Comparison of ENCODE assay signal across 7 mouse cellular contexts in the genomic region with DNA sequence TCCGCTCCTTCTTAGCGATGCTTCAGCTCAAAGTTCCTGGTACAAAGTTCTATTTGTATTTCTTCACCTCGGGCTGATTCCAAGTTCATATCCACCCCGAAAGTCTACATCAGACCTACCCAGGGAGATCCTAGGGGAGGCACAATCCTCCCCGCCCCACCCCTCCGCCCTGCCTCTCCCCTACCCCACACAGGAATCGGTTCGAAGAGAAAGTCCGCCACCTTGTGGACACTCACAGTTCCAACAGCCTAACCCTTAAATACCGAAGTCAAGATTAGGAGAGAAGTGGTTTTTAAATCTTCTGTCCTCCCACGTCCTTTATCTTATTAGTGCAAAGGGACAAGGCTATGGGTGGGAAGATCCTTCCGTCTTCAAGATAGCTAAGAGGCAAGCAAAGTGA. TPM values are rescaled to one million over a fixed set of nuclear protein-coding genes. Genes with fewer than 3 reads are reported as not detected.
A peak's percentile ranks its signal among the peaks of the same experiment; 100 is the strongest.
DNase-seq lines count a peak whose midpoint lies in the region; ATAC-seq and TF ChIP-seq lines count a peak whose summit lies in the region.

No protein-coding gene starts in this region.

- no peaks in the 10 kb centered on the region for H3K9me3 ChIP-seq in intestine, embryonic 15.5 days
- no peaks in the 10 kb centered on the region for H3K9me3 ChIP-seq in limb, embryonic 12.5 days
- H3K9me3 ChIP-seq in midbrain, embryonic 15.5 days: no peaks in the 10 kb centered on the region

- no peaks in the 10 kb centered on the region for H3K36me3 ChIP-seq in intestine, embryonic 15.5 days
- H3K36me3 ChIP-seq in limb, embryonic 12.5 days: no peaks in the 10 kb centered on the region
- no peaks in the 10 kb centered on the region for H3K36me3 ChIP-seq in midbrain, embryonic 15.5 days (replicated peaks)

- H3K4me2 ChIP-seq in intestine, embryonic 15.5 days (replicated peaks): peak overlapping the region; percentile 54
- peak overlapping the region; percentile 50 for H3K4me2 ChIP-seq in limb, embryonic 12.5 days
- peak overlapping the region; percentile 45 for H3K4me2 ChIP-seq in midbrain, embryonic 15.5 days

- TF ChIP-seq POLR2A in cortical plate, adult 2 months (IDR thresholded peaks at IDR 0.05; ENCODE audit: extremely low read depth, insufficient read depth, low read length): no peak

- intact Hi-C loops in gastrocnemius, postnatal 36 days (cut with DNase I): no loop called here

- peak; percentile 69 for TF ChIP-seq CTCF in cortical plate, adult 2 months (IDR thresholded peaks at IDR 0.05; ENCODE audit: extremely low read depth, insufficient read depth, low read length)

- H3K27ac ChIP-seq in cortical plate, adult 2 months (ENCODE audit: insufficient read depth, low read length): no peak overlapping the region
- H3K27ac ChIP-seq in intestine, embryonic 15.5 days: no peak overlapping the region
- H3K27ac ChIP-seq in limb, embryonic 12.5 days: no peak overlapping the region
- H3K27ac ChIP-seq in midbrain, embryonic 15.5 days: no peak overlapping the region

- H3K4me3 ChIP-seq in cortical plate, adult 2 months (ENCODE audit: insufficient read depth, low read length): no peak overlapping the region
- 0 out of 2 replicates have a peak overlapping the region, but pooled peaks have one; percentile 7 for H3K4me3 ChIP-seq in intestine, embryonic 15.5 days (replicated peaks)
- H3K4me3 ChIP-seq in limb, embryonic 12.5 days (replicated peaks): peak overlapping the region; percentile 20
- H3K4me3 ChIP-seq in midbrain, embryonic 15.5 days: peak overlapping the region; percentile 10; the same call in 1 of the 2 replicates

- 2% methylated on average over 12 of the region's 12 CpGs for WGBS in intestine, embryonic 15.5 days
- WGBS in limb, embryonic 12.5 days: 3% methylated on average over 12 of the region's 12 CpGs
- 3% methylated on average over 12 of the region's 12 CpGs for WGBS in midbrain, embryonic 15.5 days

- peak; percentile 65 for ATAC-seq in intestine, embryonic 15.5 days
- no peak for ATAC-seq in limb, embryonic 12.5 days (ENCODE audit: insufficient number of reproducible peaks, insufficient read depth, low FRiP score, low TSS enrichment, low read depth)
- no peak for ATAC-seq in midbrain, embryonic 15.5 days (replicated peaks)

- DNase-seq in adipocyte (ENCODE audit: low spot score): peak; percentile 65
- peak; percentile 32 to 52 for DNase-seq in gastrocnemius, postnatal 36 days
- peak; percentile 21 to 33 for DNase-seq in spleen, postnatal 36 days (ENCODE audit: low spot score in 2 of 2)

- no peaks in the 10 kb centered on the region for H3K27me3 ChIP-seq in intestine, embryonic 15.5 days (replicated peaks)
- peaks cover 20% of the 10 kb centered on the region for H3K27me3 ChIP-seq in limb, embryonic 12.5 days
- 0 out of 2 replicates have a peak, but pooled peaks cover 5% of the 10 kb centered on the region for H3K27me3 ChIP-seq in midbrain, embryonic 15.5 days (replicated peaks)

- no peaks in the 10 kb centered on the region for H3K4me1 ChIP-seq in cortical plate, adult 2 months (ENCODE audit: control insufficient read depth, insufficient read depth, low read length)
- peaks cover 12% of the 10 kb centered on the region for H3K4me1 ChIP-seq in intestine, embryonic 15.5 days (replicated peaks)
- H3K4me1 ChIP-seq in limb, embryonic 12.5 days (replicated peaks): peaks cover 12% of the 10 kb centered on the region
- H3K4me1 ChIP-seq in midbrain, embryonic 15.5 days: peaks cover 23% of the 10 kb centered on the region

- H3K9ac ChIP-seq in intestine, embryonic 15.5 days: no peak overlapping the region
- no peak overlapping the region for H3K9ac ChIP-seq in limb, embryonic 12.5 days (replicated peaks)
- no peak overlapping the region for H3K9ac ChIP-seq in midbrain, embryonic 15.5 days

RNA-seq across cellular contexts. Expression of gene Tmem220, which starts 4.0 kb away (rescaled TPM):
- polyA plus RNA-seq in cortical plate, adult 2 months (2012; rRNA removed): 0.98 and 1.0 TPM in 2 replicates
- under 1 TPM; 0.49 to 0.64 TPM for total RNA-seq in gastrocnemius, postnatal 36 days (2021)
- 2.7 and 3.0 TPM in 2 replicates for polyA plus RNA-seq in intestine, embryonic 15.5 days (2015; fragmentation: Nextera tagmentation; extraction: Ambion mirVana)
- polyA plus RNA-seq in limb, embryonic 12.5 days (2016; fragmentation: Nextera tagmentation; extraction: Ambion mirVana): 1.1 and 1.9 TPM in 2 replicates
- polyA plus RNA-seq in midbrain, embryonic 15.5 days (2015; fragmentation: Nextera tagmentation; extraction: Ambion mirVana): 0.54 and 0.59 TPM in 2 replicates

RNA-seq across cellular contexts. Expression of gene Adprm, which starts 31.4 kb away (rescaled TPM):
- polyA plus RNA-seq in cortical plate, adult 2 months (2012; rRNA removed): 24.0 and 30.3 TPM in 2 replicates
- 1 to 10 TPM; 6.5 to 8.2 TPM for total RNA-seq in gastrocnemius, postnatal 36 days (2021)
- 20.8 and 24.2 TPM in 2 replicates for polyA plus RNA-seq in intestine, embryonic 15.5 days (2015; fragmentation: Nextera tagmentation; extraction: Ambion mirVana)
- 32.3 and 38.0 TPM in 2 replicates for polyA plus RNA-seq in limb, embryonic 12.5 days (2016; fragmentation: Nextera tagmentation; extraction: Ambion mirVana)
- 32.4 and 35.3 TPM in 2 replicates for polyA plus RNA-seq in midbrain, embryonic 15.5 days (2015; fragmentation: Nextera tagmentation; extraction: Ambion mirVana)

RNA-seq across cellular contexts. Expression of gene Sco1, which starts 31.5 kb away (rescaled TPM):
- 6.0 and 6.2 TPM in 2 replicates for polyA plus RNA-seq in cortical plate, adult 2 months (2012; rRNA removed)
- total RNA-seq in gastrocnemius, postnatal 36 days (2021): 1 to 10 TPM; 6.6 to 6.7 TPM
- polyA plus RNA-seq in intestine, embryonic 15.5 days (2015; fragmentation: Nextera tagmentation; extraction: Ambion mirVana): 19.5 and 20.7 TPM in 2 replicates
- 18.5 and 21.4 TPM in 2 replicates for polyA plus RNA-seq in limb, embryonic 12.5 days (2016; fragmentation: Nextera tagmentation; extraction: Ambion mirVana)
- 13.5 and 14.0 TPM in 2 replicates for polyA plus RNA-seq in midbrain, embryonic 15.5 days (2015; fragmentation: Nextera tagmentation; extraction: Ambion mirVana)

RNA-seq across cellular contexts. Expression of gene Myh3, which starts 57.2 kb away (rescaled TPM):
- 1.4 and 2.0 TPM in 2 replicates for polyA plus RNA-seq in cortical plate, adult 2 months (2012; rRNA removed)
- total RNA-seq in gastrocnemius, postnatal 36 days (2021): 10 to 100 TPM in 1 of 2 experiments, 1 to 10 TPM in 1; 7.7 to 11.8 TPM
- 0.48 and 1.2 TPM in 2 replicates for polyA plus RNA-seq in intestine, embryonic 15.5 days (2015; fragmentation: Nextera tagmentation; extraction: Ambion mirVana)
- polyA plus RNA-seq in limb, embryonic 12.5 days (2016; fragmentation: Nextera tagmentation; extraction: Ambion mirVana): 46.9 and 54.7 TPM in 2 replicates
- 0.15 and 0.22 TPM in 2 replicates for polyA plus RNA-seq in midbrain, embryonic 15.5 days (2015; fragmentation: Nextera tagmentation; extraction: Ambion mirVana)
